Mouse (Mus musculus): ENCODE results near the gene Prkn.

The Prkn gene

DNA sequence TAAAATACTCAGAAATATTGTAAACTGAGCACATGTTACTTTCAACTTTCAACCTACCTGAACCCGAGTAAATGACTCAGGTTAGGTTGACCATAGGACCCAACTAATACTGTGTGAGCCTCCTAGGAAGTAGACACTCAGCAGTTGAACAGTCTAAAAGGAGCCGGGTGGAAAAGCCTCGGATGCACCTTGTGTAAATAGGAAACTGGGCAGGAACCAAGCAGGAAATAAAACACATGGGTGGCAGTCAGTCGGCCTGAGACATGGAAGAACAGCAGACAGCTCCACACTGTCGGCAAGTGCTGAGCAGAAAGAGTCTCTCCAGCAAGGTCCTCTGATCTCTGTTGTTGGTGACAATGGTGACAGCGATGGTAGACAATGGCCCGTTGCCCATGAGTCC lies 676.0 kb downstream of the Prkn start:
- DNase-seq (ENCODE audit: low spot score in 2 of 2) = no peak

GRCm38 (mm10) chr17:11532066-11532465 lies 691.9 kb downstream of the Prkn start:
- no peak for DNase-seq (ENCODE audit: low spot score in 2 of 2)

DNA sequence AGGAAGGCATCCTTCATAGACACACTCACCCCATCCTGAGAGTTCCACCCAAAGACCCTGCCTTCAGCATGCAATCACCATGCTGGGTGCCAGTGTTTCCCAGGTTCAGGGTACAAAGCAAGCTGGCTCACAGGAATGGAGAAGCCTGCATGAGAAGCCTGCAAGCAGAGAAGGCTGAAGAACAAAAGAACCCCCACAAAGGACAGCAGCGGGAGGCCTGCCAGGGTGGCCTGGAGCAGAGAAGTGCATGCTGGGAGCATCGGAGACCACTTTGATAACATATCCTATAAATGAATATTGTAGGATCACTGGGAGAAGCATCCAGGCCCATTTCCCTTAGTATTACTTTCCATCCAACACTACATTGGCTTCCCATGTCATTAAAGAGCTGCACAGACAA lies 692.6 kb downstream of the Prkn start:
- no peak for DNase-seq (ENCODE audit: low spot score in 2 of 2)

DNA sequence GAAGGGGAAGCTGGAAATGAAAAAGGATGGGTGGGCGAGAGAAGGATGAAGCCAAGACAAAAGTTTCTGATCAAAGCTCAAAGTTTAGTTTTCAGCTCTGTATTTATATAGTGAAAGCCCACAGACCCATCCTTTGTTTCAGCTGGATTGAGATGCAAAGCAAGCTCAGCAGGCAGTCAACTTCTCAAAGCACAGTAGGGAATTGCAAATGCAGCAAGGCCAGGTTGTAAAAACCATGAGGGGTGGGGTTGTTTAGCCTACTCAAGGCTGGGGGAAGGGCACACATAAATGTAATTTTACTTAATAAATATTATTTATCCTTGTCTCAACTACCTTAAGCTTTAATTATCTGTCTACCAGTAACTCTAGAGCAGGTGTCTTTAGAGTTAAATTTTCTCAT lies 693.7 kb downstream of the Prkn start:
- no peak for DNase-seq (ENCODE audit: low spot score in 2 of 2)

DNA sequence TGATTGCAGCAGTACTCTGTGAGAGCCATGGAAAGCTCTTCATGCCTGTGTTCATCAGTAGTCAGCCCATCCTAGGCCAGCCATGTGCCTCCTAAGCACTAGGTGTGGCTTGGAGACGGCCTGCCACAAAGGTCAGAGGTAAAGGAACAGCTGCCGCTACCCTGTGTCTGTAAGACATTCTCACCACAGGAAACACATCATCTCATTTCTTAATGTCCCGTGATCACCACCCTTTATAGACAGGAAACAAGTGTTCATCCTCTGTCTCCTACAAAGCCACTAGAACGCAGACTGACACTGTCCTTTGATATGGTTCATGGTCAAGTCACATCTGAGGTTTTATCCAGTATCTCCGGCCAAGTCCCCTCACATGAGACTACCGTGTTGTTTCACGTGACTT lies 698.6 kb downstream of the Prkn start:
- no peak for DNase-seq (ENCODE audit: low spot score in 2 of 2)

DNA sequence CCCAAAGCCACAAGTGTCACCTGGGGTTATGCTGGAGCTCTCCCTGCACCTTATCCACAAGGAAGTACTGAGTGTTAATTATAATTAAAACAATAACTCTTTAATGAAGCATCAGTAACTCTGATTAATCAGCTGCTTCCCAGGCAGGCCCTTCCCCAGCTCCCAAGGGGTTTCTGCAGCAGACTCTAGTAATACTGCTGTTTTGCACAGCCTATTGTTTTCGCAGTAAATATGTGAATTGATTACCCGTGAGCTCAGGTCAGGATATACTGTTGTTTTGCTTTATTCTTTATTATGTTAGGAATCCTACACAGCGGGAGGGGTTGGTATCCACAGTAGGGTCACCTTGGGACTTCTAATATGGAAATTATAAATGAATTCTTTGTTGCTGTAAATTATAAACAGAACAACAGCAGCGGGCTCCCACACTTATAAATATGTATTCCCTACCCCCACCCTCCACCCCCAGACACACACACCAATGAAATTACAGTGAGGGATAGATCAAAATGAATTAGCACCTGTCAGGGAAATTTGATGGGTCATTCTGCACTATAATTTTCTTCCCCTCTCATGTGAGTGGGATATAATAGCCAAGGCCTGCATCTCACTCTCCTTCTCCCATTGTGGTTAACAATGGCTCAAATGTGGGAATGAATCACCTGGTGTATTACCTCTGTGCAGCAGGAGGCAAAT lies 701.9 kb downstream of the Prkn start:
- no peak for DNase-seq (ENCODE audit: low spot score in 2 of 2)

- DNase-seq (ENCODE audit: low spot score in 2 of 2) = no peak
These were observed 710.4 kb downstream of the Prkn start for GRCm38 (mm10) chr17:11550562-11550961.

- no peak for DNase-seq (ENCODE audit: low spot score in 2 of 2)
These were observed 725.5 kb downstream of the Prkn start for GRCm38 (mm10) chr17:11565681-11566080.

GRCm38 (mm10) chr17:11570392-11570791 lies 730.2 kb downstream of the Prkn start:
- DNase-seq (ENCODE audit: low spot score in 2 of 2) = no peak

GRCm38 (mm10) chr17:11573666-11574065 lies 733.5 kb downstream of the Prkn start:
- peak in 1 of 2 experiments; percentile 12 for DNase-seq (ENCODE audit: low spot score in 2 of 2)

- no peak for DNase-seq (ENCODE audit: low spot score in 2 of 2)
These were observed 745.3 kb downstream of the Prkn start for GRCm38 (mm10) chr17:11585491-11585890.

- no peak for DNase-seq (ENCODE audit: low spot score in 2 of 2)
These were observed 767.7 kb downstream of the Prkn start for GRCm38 (mm10) chr17:11607931-11608330.

DNA sequence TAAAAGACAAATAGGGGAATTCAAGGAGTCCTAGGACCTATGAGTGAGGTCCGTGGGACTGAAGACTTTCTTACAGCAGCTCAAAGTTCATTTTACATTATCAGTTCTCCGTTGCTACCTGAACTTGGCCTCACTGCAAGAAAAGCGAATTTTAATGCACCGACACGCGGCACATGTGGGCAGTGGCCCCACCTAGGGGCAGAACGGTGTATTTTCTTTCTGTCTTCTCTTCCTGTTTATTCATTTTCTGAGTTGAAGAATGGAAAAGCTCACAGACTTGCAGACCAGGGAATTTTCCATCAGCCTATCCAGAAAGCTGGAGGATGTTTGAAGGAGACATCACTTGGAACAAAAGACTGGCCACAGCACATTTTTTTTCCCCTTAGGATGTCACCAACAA lies 771.3 kb downstream of the Prkn start:
- peak; percentile 53 to 65 for DNase-seq (ENCODE audit: low spot score in 2 of 2)

- DNase-seq (ENCODE audit: low spot score in 2 of 2) = no peak
These were observed 772.8 kb downstream of the Prkn start for GRCm38 (mm10) chr17:11612801-11613531.

- no peak for DNase-seq (ENCODE audit: low spot score in 2 of 2)
These were observed 777.4 kb downstream of the Prkn start for GRCm38 (mm10) chr17:11617552-11617951.

DNA sequence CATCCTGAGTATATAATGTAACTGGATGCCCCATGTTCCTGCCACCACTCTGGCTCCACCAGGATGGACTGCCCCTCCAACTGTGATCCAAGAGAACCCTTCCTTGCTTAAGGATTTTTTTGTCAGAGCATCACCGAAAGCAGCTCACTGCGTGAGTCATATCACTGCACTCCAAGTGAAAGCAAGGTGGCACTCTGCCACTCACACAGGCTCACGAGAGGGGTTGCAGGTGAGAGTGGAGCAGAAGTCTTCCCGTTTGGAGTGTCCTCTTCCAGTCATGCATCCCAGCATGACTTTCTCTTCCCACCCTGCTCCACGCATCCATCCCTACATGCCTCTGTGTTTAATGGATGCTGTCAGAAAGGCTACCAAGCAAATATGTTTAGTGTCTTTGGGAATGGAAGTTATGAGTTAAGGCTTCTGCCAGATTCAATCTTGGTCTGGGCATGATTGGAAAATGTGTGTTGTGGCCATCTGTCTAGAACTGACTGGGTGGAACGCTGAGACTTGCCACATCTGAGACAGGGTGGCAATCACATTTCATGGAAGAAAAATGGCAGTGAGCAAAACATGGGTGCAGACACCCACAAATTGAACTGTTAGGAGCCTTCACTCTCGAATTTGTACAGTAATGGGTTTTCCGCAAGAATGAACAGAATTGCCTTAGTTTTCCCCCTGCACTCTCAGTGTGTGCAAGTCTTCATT lies 778.9 kb downstream of the Prkn start:
- no peak for DNase-seq (ENCODE audit: low spot score in 2 of 2)

DNA sequence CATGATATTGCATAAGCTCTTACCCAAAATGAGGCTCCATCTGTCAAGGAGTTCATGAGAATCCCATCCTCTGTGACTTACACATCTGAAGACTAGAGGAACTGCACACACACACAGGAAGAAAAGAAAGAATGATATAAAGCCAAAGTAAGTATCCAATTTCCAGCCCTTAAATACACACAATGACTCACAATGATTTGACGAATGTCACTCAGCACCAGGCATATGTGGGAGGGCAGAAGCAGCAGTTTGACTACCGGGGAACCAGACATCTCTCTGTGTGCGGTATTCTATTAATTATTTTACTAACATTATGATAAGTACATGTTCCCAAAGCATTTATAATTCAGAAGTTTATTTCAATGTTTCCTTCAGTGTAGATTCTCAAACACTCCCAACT lies 780.6 kb downstream of the Prkn start:
- DNase-seq (ENCODE audit: low spot score in 2 of 2) = peak in 1 of 2 experiments; percentile 3

DNA sequence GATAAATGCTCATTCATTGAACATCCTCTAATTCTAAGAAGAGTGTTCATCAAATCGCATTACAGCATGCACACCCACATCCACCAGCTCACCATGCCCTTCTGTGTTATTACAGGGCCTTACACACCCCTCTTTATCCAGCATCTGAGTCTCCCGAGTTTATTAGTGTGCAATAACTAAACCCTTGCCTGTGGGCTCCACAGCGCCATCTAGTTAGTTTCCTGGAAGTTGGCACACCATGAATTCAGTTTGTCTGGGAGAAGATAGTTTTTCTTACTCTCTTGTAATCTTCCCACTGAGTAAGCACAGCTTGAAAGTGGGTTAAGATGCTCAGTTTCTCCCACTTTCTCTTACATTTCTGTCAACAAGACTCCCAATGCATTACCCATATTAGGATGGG lies 781.3 kb downstream of the Prkn start:
- DNase-seq (ENCODE audit: low spot score in 2 of 2) = no peak

- no peak for DNase-seq (ENCODE audit: low spot score in 2 of 2)
These were observed 786.1 kb downstream of the Prkn start for GRCm38 (mm10) chr17:11626306-11626705.

DNA sequence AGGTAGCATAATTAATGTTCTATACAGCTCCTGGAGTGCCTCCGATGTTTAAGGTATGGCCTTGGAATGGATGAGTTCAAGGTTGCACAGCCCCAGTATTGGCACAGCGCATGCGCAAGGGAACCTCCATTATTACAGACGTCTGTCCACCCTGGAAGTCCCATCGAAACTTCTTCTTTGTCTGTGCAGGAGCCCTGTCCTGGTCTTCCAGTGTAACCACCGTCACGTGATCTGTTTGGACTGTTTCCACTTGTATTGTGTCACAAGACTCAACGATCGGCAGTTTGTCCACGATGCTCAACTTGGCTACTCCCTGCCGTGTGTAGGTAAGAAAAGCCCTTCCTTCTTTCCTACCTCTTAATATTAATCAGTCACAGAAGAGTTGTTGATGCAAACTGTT lies 794.9 kb downstream of the Prkn start:
- no peak for DNase-seq (ENCODE audit: low spot score in 2 of 2)

- no peak for DNase-seq (ENCODE audit: low spot score in 2 of 2)
These were observed 797.5 kb downstream of the Prkn start for GRCm38 (mm10) chr17:11637642-11638041.

DNA sequence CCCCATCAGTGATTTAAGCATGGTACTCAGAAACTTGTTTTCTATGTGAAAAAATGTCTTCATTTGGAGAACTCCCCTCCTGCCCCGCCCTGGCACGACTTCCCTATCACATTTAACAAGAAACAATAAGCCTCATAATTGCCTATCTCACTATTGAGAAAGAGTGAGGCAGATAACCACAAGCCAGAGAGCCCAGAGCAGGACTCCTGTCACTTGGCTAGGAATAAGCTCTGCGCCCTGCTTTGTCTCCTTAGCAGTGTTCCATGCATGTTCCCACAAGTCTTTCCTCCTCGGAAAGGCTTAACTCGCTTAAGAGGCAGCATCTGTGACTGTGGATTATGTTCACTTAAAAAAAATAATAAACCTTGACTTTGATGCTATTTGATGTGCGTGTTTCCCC lies 798.3 kb downstream of the Prkn start:
- DNase-seq (ENCODE audit: low spot score in 2 of 2) = no peak

DNA sequence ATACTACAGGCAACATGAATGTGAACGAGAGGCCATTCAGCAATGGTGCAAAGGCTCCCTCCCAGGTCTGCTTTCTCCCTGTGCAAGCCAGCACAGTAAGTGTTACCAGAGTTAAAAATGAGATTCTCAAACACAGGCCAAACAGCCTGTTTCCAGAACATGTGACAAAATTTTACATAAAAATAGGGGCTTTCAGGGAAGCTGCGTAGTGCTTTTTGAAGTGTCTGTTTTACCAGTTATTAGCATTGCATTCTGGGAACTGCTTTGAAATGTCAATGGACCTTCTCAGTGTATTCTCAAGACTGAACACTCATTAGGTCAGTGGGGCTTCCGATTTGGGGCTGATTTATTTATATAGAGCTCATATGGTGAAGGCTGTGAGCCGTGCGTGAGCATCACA lies 799.6 kb downstream of the Prkn start:
- no peak for DNase-seq (ENCODE audit: low spot score in 2 of 2)

Measured in frontal cortex, postnatal 25 days (tissue).